8 mouse cellular contexts compared by ENCODE assay signal in genomic region chr5:114774403-114775051, GRCm38 (mm10). TPM values are rescaled to one million over a fixed set of nuclear protein-coding genes. Genes with fewer than 3 reads are reported as not detected.
DNase-seq lines count a peak whose midpoint lies in the region; ATAC-seq lines count a peak whose summit lies in the region.

Gene Ankrd13a, plus strand, starts transcription at chr5:114774677.

- DNase-seq in CD4-positive, CD25-positive, alpha-beta regulatory T cell, adult 2 months (ENCODE audit: low read depth, low spot score), result peak; percentile 94
- DNase-seq in fat pad, adult 2 months (ENCODE audit: extremely low read depth, low read depth, low spot score), result peak; percentile 30
- DNase-seq in kidney, postnatal 10 days, result peak; percentile 94
- peak; percentile 89 to 93 for DNase-seq in natural killer cell, adult 2 months (ENCODE audit: low spot score in 2 of 2)

- H3K27me3 ChIP-seq in heart, embryonic 13.5 days (replicated peaks), result no peaks in the 10 kb centered on the region
- H3K27me3 ChIP-seq in liver, embryonic 12.5 days (replicated peaks), result no peaks in the 10 kb centered on the region
- no peaks in the 10 kb centered on the region for H3K27me3 ChIP-seq in stomach, embryonic 15.5 days (replicated peaks)

- peak; percentile 74 for ATAC-seq in heart, embryonic 13.5 days (ENCODE audit: extremely low read depth, insufficient number of reproducible peaks, low FRiP score, low TSS enrichment)
- ATAC-seq in liver, embryonic 12.5 days, result peak; percentile 83
- ATAC-seq in stomach, embryonic 15.5 days (ENCODE audit: insufficient read depth, low FRiP score, low read depth), result peak; percentile 87

- under 1% methylated on average over 55 of the region's 73 CpGs for WGBS in heart, embryonic 13.5 days
- WGBS in liver, embryonic 12.5 days (ENCODE audit: insufficient replicate concordance), result 0% methylated on average over 58 of the region's 73 CpGs
- under 1% methylated on average over 63 of the region's 73 CpGs for WGBS in stomach, embryonic 15.5 days

- H3K36me3 ChIP-seq in heart, embryonic 13.5 days, result no peaks in the 10 kb centered on the region
- peaks cover 7% of the 10 kb centered on the region; the same call in 1 of the 2 replicates for H3K36me3 ChIP-seq in liver, embryonic 12.5 days
- H3K36me3 ChIP-seq in stomach, embryonic 15.5 days, result no peaks in the 10 kb centered on the region

- H3K9ac ChIP-seq in heart, embryonic 13.5 days, result peak within 1 kb of the TSS; percentile 99
- peak within 1 kb of the TSS; percentile 100 for H3K9ac ChIP-seq in liver, embryonic 12.5 days
- peak within 1 kb of the TSS; percentile 97 for H3K9ac ChIP-seq in stomach, embryonic 15.5 days

- peak within 1 kb of the TSS; percentile 69 for H3K4me3 ChIP-seq in brown adipose tissue, adult 24 weeks (ENCODE audit: insufficient read depth, low read depth, low read length)
- H3K4me3 ChIP-seq in heart, embryonic 13.5 days, result peak within 1 kb of the TSS; percentile 90
- peak within 1 kb of the TSS; percentile 90 for H3K4me3 ChIP-seq in liver, embryonic 12.5 days
- peak within 1 kb of the TSS; percentile 99 for H3K4me3 ChIP-seq in stomach, embryonic 15.5 days (replicated peaks)

- H3K9me3 ChIP-seq in heart, embryonic 13.5 days, result no peaks in the 10 kb centered on the region
- no peaks in the 10 kb centered on the region for H3K9me3 ChIP-seq in liver, embryonic 12.5 days (replicated peaks)
- H3K9me3 ChIP-seq in stomach, embryonic 15.5 days, result no peaks in the 10 kb centered on the region

- H3K4me1 ChIP-seq in brown adipose tissue, adult 24 weeks (ENCODE audit: control insufficient read depth, insufficient read depth, insufficient read length, low read length), result peaks cover 21% of the 10 kb centered on the region
- peaks cover 33% of the 10 kb centered on the region for H3K4me1 ChIP-seq in heart, embryonic 13.5 days
- H3K4me1 ChIP-seq in liver, embryonic 12.5 days, result peaks cover 78% of the 10 kb centered on the region
- peaks cover 10% of the 10 kb centered on the region; the same call in 1 of the 2 replicates for H3K4me1 ChIP-seq in stomach, embryonic 15.5 days

- peak within 1 kb of the TSS; percentile 98 for H3K27ac ChIP-seq in brown adipose tissue, adult 24 weeks (replicated peaks; ENCODE audit: low read depth, low read length)
- peak within 1 kb of the TSS; percentile 91 for H3K27ac ChIP-seq in heart, embryonic 13.5 days (replicated peaks)
- H3K27ac ChIP-seq in liver, embryonic 12.5 days, result peak within 1 kb of the TSS; percentile 91
- H3K27ac ChIP-seq in stomach, embryonic 15.5 days, result peak within 1 kb of the TSS; percentile 91

- H3K4me2 ChIP-seq in heart, embryonic 13.5 days, result peak within 1 kb of the TSS; percentile 94
- H3K4me2 ChIP-seq in liver, embryonic 12.5 days, result peak within 1 kb of the TSS; percentile 96
- peak within 1 kb of the TSS; percentile 88 for H3K4me2 ChIP-seq in stomach, embryonic 15.5 days

RNA-seq across cellular contexts. Expression of gene Ankrd13a, which starts in this region (rescaled TPM):
- 37.1 and 53.8 TPM in 2 replicates for polyA plus RNA-seq in brown adipose tissue, adult 24 weeks (2012; ENCODE audit: insufficient read depth, insufficient read length, missing spikeins)
- polyA plus RNA-seq in heart, embryonic 13.5 days (2015; fragmentation: Nextera tagmentation; extraction: Ambion mirVana), result 28.5 and 29.3 TPM in 2 replicates
- polyA plus RNA-seq in liver, embryonic 12.5 days (2016; fragmentation: Nextera tagmentation; extraction: Ambion mirVana), result 85.2 and 87.5 TPM in 2 replicates
- polyA plus RNA-seq in stomach, embryonic 15.5 days (2015; fragmentation: Nextera tagmentation; extraction: Ambion mirVana), result 48.9 and 49.0 TPM in 2 replicates

Comparison
In these comparisons a context has a peak if more than half of its experiments do, and no peak if none do; other contexts are left out.
1. Peak in every context shown above with its lines: DNase-seq, ATAC-seq, H3K4me3 ChIP-seq and H3K27ac ChIP-seq.
2. DNase-seq: peak in every context shown above with its lines; median percentile 94 in CD4-positive, CD25-positive, alpha-beta regulatory T cell, adult 2 months; 94 in kidney, postnatal 10 days; 91 in natural killer cell, adult 2 months; 30 in fat pad, adult 2 months.